Mouse (Mus musculus): Measurements from ENCODE around the gene Serpinb3a. TPM values are rescaled to one million over a fixed set of nuclear protein-coding genes. Genes with fewer than 3 reads are reported as not detected.

Gene Serpinb3a
- polyA plus RNA-seq (2012; rRNA removed): 0.34 TPM in 1 of 2 replicates, not detected in the other

GRCm38 (mm10) chr1:107052203-107052602, at the start of gene Serpinb3a:
TSS of gene Serpinb3a (minus strand) at chr1:107052303.

GRCm38 (mm10) chr1:107083406-107083805, 31.3 kb upstream of the Serpinb3a start, which contains the start of gene Serpinb3d:
TSS of gene Serpinb3d (minus strand) at chr1:107083506.

Other genes starting within 250 kb of the Serpinb3a start
- 0.02 and 0.49 TPM in 2 replicates for gene Serpinb5, start 191.1 kb downstream of the Serpinb3a start, polyA plus RNA-seq (2012; rRNA removed)
- gene Serpinb12, start 117.9 kb downstream of the Serpinb3a start, polyA plus RNA-seq (2012; rRNA removed): 0.45 TPM in 1 of 2 replicates, not detected in the other
- not detected in 2 replicates for gene Serpinb13, start 71.3 kb downstream of the Serpinb3a start, polyA plus RNA-seq (2012; rRNA removed)
- not detected in 2 replicates for gene Serpinb3d, start 31.2 kb upstream of the Serpinb3a start, polyA plus RNA-seq (2012; rRNA removed)
- 0.06 TPM in 1 of 2 replicates, not detected in the other for gene Serpinb3b, start 226.1 kb upstream of the Serpinb3a start, polyA plus RNA-seq (2012; rRNA removed)
- 0.21 TPM in 1 of 2 replicates, not detected in the other for gene Serpinb3c, start 226.1 kb upstream of the Serpinb3a start, polyA plus RNA-seq (2012; rRNA removed)

Measured in central nervous system, embryonic 14 days (tissue).